Mouse (Mus musculus) frontal cortex, adult 2 months (tissue): Measurements from ENCODE around the gene Srd5a1. TPM values are rescaled to one million over a fixed set of nuclear protein-coding genes. Genes with fewer than 3 reads are reported as not detected.

Experiments used
- polyA plus RNA-seq: library from polyadenylated mRNA; depleted of rRNA; stranded (reverse); fragments of >200 nt; gene quantifications from 2 replicates; pipeline ENCODE4 v1.2.3, GENCODE M21; 2012; rRNA removed

Srd5a1 gene
- polyA plus RNA-seq, 1 experiment: 11.9 TPM

Other genes starting within 250 kb of the Srd5a1 start
- 54.1 and 64.6 TPM in 2 replicates for gene Nsun2, start 77.7 kb downstream of the Srd5a1 start, polyA plus RNA-seq
- 24.7 and 25.7 TPM in 2 replicates for gene Tent4a, start 76.8 kb downstream of the Srd5a1 start, polyA plus RNA-seq
- gene Ube2ql1, start 128.4 kb upstream of the Srd5a1 start, polyA plus RNA-seq: 155 and 193 TPM in 2 replicates
- 56.5 and 65.3 TPM in 2 replicates for gene Med10, start 191.0 kb upstream of the Srd5a1 start, polyA plus RNA-seq